9 mouse cellular contexts compared by ENCODE assay signal in genomic region chr9:36890552-36890951, GRCm38 (mm10).
DNase-seq lines count a peak whose midpoint lies in the region; ATAC-seq and TF ChIP-seq lines count a peak whose summit lies in the region.
"Had no signal": no experiment of that assay in that cellular context is flagged by ENCODE, and none has a peak within 500 bp of the region (broad histone marks: within the 10 kb centered on the region; RNA-seq: fewer than 3 reads in every experiment).

No protein-coding gene starts in this region.

- H3K27ac ChIP-seq in olfactory bulb, adult 2 months (ENCODE audit: insufficient read depth, low read depth, low read length), result no peak overlapping the region

- whole genome bisulfite sequencing in olfactory bulb, adult 2 months, result 43% methylated on average over 4 of the region's 4 CpGs

- peaks cover 5% of the 10 kb centered on the region for H3K4me1 ChIP-seq in olfactory bulb, adult 2 months (ENCODE audit: control insufficient read depth, insufficient read depth, low read length)
- H3K4me1 ChIP-seq: megakaryocyte, embryonic 14.5 days had no signal

- DNase-seq in heart, postnatal 10 days, result peak; percentile 31 to 69
- DNase-seq in heart, adult 9 months (ENCODE audit: low spot score in 2 of 2), result no peak
- DNase-seq in 416B (ENCODE audit: low read depth) (peak; percentile 55), MEL-GATA-1-ER (ENCODE audit: extremely low read depth, low read depth) (peak; percentile 54)
- peak; percentile 84 for DNase-seq in embryo, embryonic 10.5 days (ENCODE audit: low spot score)
- peak; percentile 65 for DNase-seq in layer of hippocampus, postnatal 10 days (ENCODE audit: low spot score in 2 of 2)

- no peak for ATAC-seq in inflammation-experienced regulatory T-cells, adult 6 months

- no peak overlapping the region for H3K4me3 ChIP-seq in olfactory bulb, adult 2 months (ENCODE audit: insufficient read depth, low read depth, low read length)
- H3K4me3 ChIP-seq: megakaryocyte, embryonic 14.5 days had no signal

- no peak for TF ChIP-seq POLR2A in olfactory bulb, adult 2 months (IDR thresholded peaks at IDR 0.05; ENCODE audit: insufficient read depth, low read depth, low read length)

- intact Hi-C loops in heart, postnatal 10 days (cut with DNase I), result no loop called here

- TF ChIP-seq CTCF in olfactory bulb, adult 2 months (IDR thresholded peaks at IDR 0.05; ENCODE audit: insufficient read depth, low read depth, low read length), result 0 out of 2 replicates have a peak, but pooled peaks have one; percentile 17

Comparison
In these comparisons a context has a peak if more than half of its experiments do, and no peak if none do; other contexts are left out.
1. DNase-seq: peak in heart, postnatal 10 days (2 of 2), 416B (single experiment), MEL-GATA-1-ER (single experiment), embryo, embryonic 10.5 days (single experiment) and layer of hippocampus, postnatal 10 days (2 of 2); none in heart, adult 9 months (0 of 2).